Mouse (Mus musculus) heart, postnatal 0 days (tissue): ENCODE measurements around the gene Thrb. TPM values are rescaled to one million over a fixed set of nuclear protein-coding genes. Genes with fewer than 3 reads are reported as not detected.
A peak's percentile ranks its signal among the peaks of the same experiment; 100 is the strongest.

ENCODE experiments used
- ATAC-seq: fragments of 200-750 bp; cut with Nextera tagmentation; 2 replicates; pipeline ENCODE4 v1.8.0; 2017; ENCODE audit warnings: low read depth, moderate number of reproducible peaks, moderate library complexity; ENCODE audit not compliant: insufficient read depth
- DNase-seq: peaks from one replicate; pipeline ENCODE4 v3.0.0-alpha.2; 2016; ENCODE audit warnings: low spot score
- H3K27ac ChIP-seq: fragments of 300-500 bp; sonication (generic); 2 replicates; pipeline ENCODE4 v1.5.1; 2014; ENCODE audit warnings: low read depth, mild to moderate bottlenecking
- H3K27me3 ChIP-seq: fragments of 300-500 bp; sonication (generic); 2 replicates; pipeline ENCODE4 v1.6.1; 2014; ENCODE audit warnings: low read length, mixed read lengths; ENCODE audit not compliant: control insufficient read depth, insufficient read depth
- H3K36me3 ChIP-seq: fragments of 300-500 bp; sonication (generic); replicated peaks from 2 replicates; pipeline ENCODE4 v1.6.1; 2014; ENCODE audit warnings: low read length, mixed read lengths; ENCODE audit not compliant: control insufficient read depth, insufficient read depth
- H3K4me1 ChIP-seq: fragments of 300-500 bp; sonication (generic); 2 replicates; pipeline ENCODE4 v1.6.1; 2014; ENCODE audit warnings: antibody characterized with exemption; ENCODE audit not compliant: control insufficient read depth, insufficient read depth
- H3K4me2 ChIP-seq: fragments of 300-500 bp; sonication (generic); 2 replicates; pipeline ENCODE4 v1.6.1; 2014; ENCODE audit warnings: low read depth, mild to moderate bottlenecking, low read length, moderate library complexity
- H3K4me3 ChIP-seq: fragments of 300-500 bp; sonication (generic); 2 replicates; pipeline ENCODE4 v1.5.1; 2014; ENCODE audit warnings: low read depth, low read length
- H3K9ac ChIP-seq: fragments of 300-500 bp; sonication (generic); replicated peaks from 2 replicates; pipeline ENCODE4 v1.6.1; 2014; ENCODE audit warnings: low read depth, low read length, mixed read lengths
- H3K9me3 ChIP-seq: fragments of 300-500 bp; sonication (generic); replicated peaks from 2 replicates; pipeline ENCODE4 v1.6.1; 2016; ENCODE audit warnings: low read length; ENCODE audit not compliant: control insufficient read depth
- CTCF ChIP-seq: IDR thresholded peaks from 2 replicates; pipeline ENCODE4 v1.5.1; 2016; ENCODE audit warnings: antibody characterized with exemption, control low read depth, low read depth
- EP300 ChIP-seq: IDR thresholded peaks from 2 replicates; pipeline ENCODE4 v1.6.1; 2016; ENCODE audit warnings: antibody characterized with exemption, low read depth
- WGBS: fragments of 180-500 bp; shearing (Covaris S2); extraction: QIAGEN DNeasy Blood & Tissue Kit; methylation state at CpG from one replicate; pipeline ENCODE4 v1.1.7; 2014; 5-methylcytosine and 5-hydroxymethylcytosine counted together
- polyA plus RNA-seq: library from polyadenylated mRNA; unstranded; fragments of >200 nt; fragmentation: Nextera tagmentation; extraction: Ambion mirVana; gene quantifications from 2 replicates; pipeline ENCODE4 v1.2.1, GENCODE M21; 2015
- total RNA-seq: library from RNA; depleted of rRNA; stranded (reverse); fragments of >200 nt; gene quantifications from 2 replicates; pipeline ENCODE4 v1.2.3, GENCODE M21; 2014; ENCODE audit warnings: low replicate concordance

Gene Thrb
- total and polyA plus RNA-seq, 2 experiments from 2014 or later: 0.90 to 1.0 TPM

- 76% methylated on average over 2 of the region's 2 CpGs for WGBS
- H3K27me3 ChIP-seq: no peaks in the 10 kb centered on the region
- no peak overlapping the region for H3K4me3 ChIP-seq
- H3K27ac ChIP-seq: no peak overlapping the region
- H3K4me2 ChIP-seq: no peak overlapping the region
- TF ChIP-seq CTCF: no peak
- no peak for TF ChIP-seq EP300
- ATAC-seq: no peak
- H3K9ac ChIP-seq: no peak overlapping the region
- H3K9me3 ChIP-seq: no peaks in the 10 kb centered on the region
- DNase-seq: no peak
- H3K4me1 ChIP-seq: no peaks in the 10 kb centered on the region
- H3K36me3 ChIP-seq: no peaks in the 10 kb centered on the region
These were observed 82.2 kb downstream of the Thrb start for GRCm38 (mm10) chr14:17742264-17742663.

- Histone ChIP-seq H3K4me3 (no peak overlapping the region), H3K9me3 (no peaks in the 10 kb centered on the region), H3K9ac (no peak overlapping the region), H3K36me3 (no peaks in the 10 kb centered on the region), H3K27ac (0 out of 2 replicates have a peak overlapping the region, but pooled peaks have one; percentile 2), H3K4me2 (no peak overlapping the region; the same call in 1 of the 2 replicates), H3K27me3 (no peaks in the 10 kb centered on the region), H3K4me1 (no peaks in the 10 kb centered on the region)
- no peak for ATAC-seq
- no peak for TF ChIP-seq EP300
- WGBS: 39% methylated on average over 9 of the region's 9 CpGs
- DNase-seq: peak; percentile 6
These were observed 83.0 kb downstream of the Thrb start for GRCm38 (mm10) chr14:17742902-17743712.

GRCm38 (mm10) chr14:17743713-17744158 is 83.7 kb downstream of the Thrb start:
- Histone ChIP-seq H3K4me2 (no peak overlapping the region; the same call in 1 of the 2 replicates), H3K27me3 (no peaks in the 10 kb centered on the region), H3K9ac (no peak overlapping the region), H3K36me3 (no peaks in the 10 kb centered on the region), H3K9me3 (no peaks in the 10 kb centered on the region), H3K4me1 (no peaks in the 10 kb centered on the region), H3K27ac (0 out of 2 replicates have a peak overlapping the region, but pooled peaks have one; percentile 2), H3K4me3 (no peak overlapping the region)
- no peak for ATAC-seq
- WGBS: 45% methylated on average over 2 of the region's 2 CpGs
- TF ChIP-seq EP300: no peak
- no peak for TF ChIP-seq CTCF
- DNase-seq: no peak

GRCm38 (mm10) chr14:17747922-17748321 is 87.9 kb downstream of the Thrb start:
- Histone ChIP-seq H3K4me2 (no peak overlapping the region), H3K9me3 (no peaks in the 10 kb centered on the region), H3K9ac (no peak overlapping the region), H3K27me3 (no peaks in the 10 kb centered on the region), H3K27ac (no peak overlapping the region), H3K36me3 (no peaks in the 10 kb centered on the region), H3K4me3 (no peak overlapping the region), H3K4me1 (no peaks in the 10 kb centered on the region)
- ATAC-seq (no peak), DNase-seq (no peak)
- 68% methylated on average over 3 of the region's 3 CpGs for WGBS
- no peak for TF ChIP-seq CTCF
- no peak for TF ChIP-seq EP300

GRCm38 (mm10) chr14:17748945-17749344 is 88.9 kb downstream of the Thrb start:
- H3K4me3 ChIP-seq: no peak overlapping the region
- no peaks in the 10 kb centered on the region for H3K27me3 ChIP-seq
- no peaks in the 10 kb centered on the region for H3K9me3 ChIP-seq
- DNase-seq (no peak), ATAC-seq (no peak)
- H3K27ac ChIP-seq: no peak overlapping the region
- TF ChIP-seq CTCF (no peak), EP300 (no peak)
- H3K4me1 ChIP-seq: no peaks in the 10 kb centered on the region
- H3K4me2 ChIP-seq: no peak overlapping the region
- no peaks in the 10 kb centered on the region for H3K36me3 ChIP-seq
- no peak overlapping the region for H3K9ac ChIP-seq
